Mouse (Mus musculus): ENCODE results near the gene Plxnb2.

GRCm38 (mm10) chr15:89125351-89125750 lies 55.2 kb downstream of the Plxnb2 start:
- TF ChIP-seq CTCF (IDR thresholded peaks at IDR 0.05; ENCODE audit: extremely low read depth, insufficient read depth, insufficient read length, insufficient replicate concordance) (no peak), POLR2A (IDR thresholded peaks at IDR 0.05; ENCODE audit: low read depth, low read length) (no peak)

Data from spleen, adult 2 months (tissue).